Mouse (Mus musculus) ES-Bruce4 (cell line): ENCODE results near the gene Dab2ip. TPM values are rescaled to one million over a fixed set of nuclear protein-coding genes. Genes with fewer than 3 reads are reported as not detected.

Experiments used
- H3K27ac ChIP-seq: 2 replicates; pipeline ENCODE4 v1.5.1; 2012; ENCODE audit warnings: low read length, inconsistent platforms; ENCODE audit not compliant: insufficient read depth
- H3K27me3 ChIP-seq: 2 replicates; pipeline ENCODE4 v1.6.1; 2012; ENCODE audit warnings: mild to moderate bottlenecking, low read length, inconsistent platforms; ENCODE audit not compliant: control insufficient read depth, poor library complexity, insufficient read depth, severe bottlenecking
- H3K36me3 ChIP-seq: 2 replicates; pipeline ENCODE4 v1.6.1; 2012; ENCODE audit warnings: inconsistent platforms, mild to moderate bottlenecking, low read length, moderate library complexity; ENCODE audit not compliant: control insufficient read depth, poor library complexity, insufficient read depth, severe bottlenecking
- H3K4me1 ChIP-seq: one replicate; pipeline ENCODE4 v1.8.1; 2011; ENCODE audit warnings: low read length; ENCODE audit not compliant: control insufficient read depth, insufficient read depth
- H3K4me3 ChIP-seq: 2 replicates; pipeline ENCODE4 v1.5.1; 2011; ENCODE audit warnings: low read depth, mild to moderate bottlenecking, low read length
- H3K9ac ChIP-seq: 2 replicates; pipeline ENCODE4 v1.6.1; 2012; ENCODE audit warnings: low read depth, mild to moderate bottlenecking, inconsistent platforms; ENCODE audit not compliant: poor library complexity, severe bottlenecking
- H3K9me3 ChIP-seq: replicated peaks from 2 replicates; pipeline ENCODE4 v1.6.1; 2012; ENCODE audit warnings: mild to moderate bottlenecking, low read length, inconsistent platforms; ENCODE audit not compliant: control insufficient read depth, poor library complexity, insufficient read depth, severe bottlenecking
- CTCF ChIP-seq: IDR thresholded peaks from one replicate; pipeline ENCODE4 v1.8.1; 2011; ENCODE audit warnings: low read depth, low read length
- EP300 ChIP-seq: IDR thresholded peaks from 2 replicates; pipeline ENCODE4 v1.6.1; 2011; ENCODE audit warnings: low read depth, low read length; ENCODE audit not compliant: insufficient read depth
- POLR2A ChIP-seq: IDR thresholded peaks from one replicate; pipeline ENCODE4 v1.8.1; 2011; ENCODE audit warnings: low read length; ENCODE audit not compliant: insufficient read depth
- polyA plus RNA-seq: library from polyadenylated mRNA; stranded (reverse); fragments of >200 nt; gene quantifications from 2 replicates; pipeline ENCODE4 v1.2.4, GENCODE M21; 2011; ENCODE audit warnings: low read depth; ENCODE audit not compliant: missing spikeins, insufficient read depth, insufficient read length

Gene Dab2ip
- polyA plus RNA-seq, 1 experiment = 29.4 TPM

- Histone ChIP-seq H3K9me3 (0 out of 2 replicates have a peak, but pooled peaks cover under 1% of the 10 kb centered on the region), H3K4me1 (peaks cover 3% of the 10 kb centered on the region), H3K4me3 (no peak overlapping the region), H3K27me3 (no peaks in the 10 kb centered on the region), H3K9ac (no peak overlapping the region), H3K36me3 (no peaks in the 10 kb centered on the region), H3K27ac (no peak overlapping the region)
- TF ChIP-seq POLR2A (no peak), CTCF (no peak)
These were observed 45.8 kb upstream of the Dab2ip start for GRCm38 (mm10) chr2:35512226-35512625.

- Histone ChIP-seq H3K4me3 (no peak overlapping the region), H3K9me3 (peaks cover 12% of the 10 kb centered on the region), H3K27me3 (no peaks in the 10 kb centered on the region), H3K9ac (no peak overlapping the region), H3K36me3 (no peaks in the 10 kb centered on the region), H3K27ac (no peak overlapping the region), H3K4me1 (peaks cover 1% of the 10 kb centered on the region)
- TF ChIP-seq POLR2A (no peak), CTCF (no peak), EP300 (no peak)
These were observed 43.8 kb upstream of the Dab2ip start for GRCm38 (mm10) chr2:35514051-35514892.

- Histone ChIP-seq H3K4me1 (no peaks in the 10 kb centered on the region), H3K27me3 (no peaks in the 10 kb centered on the region), H3K27ac (no peak overlapping the region), H3K4me3 (no peak overlapping the region), H3K36me3 (no peaks in the 10 kb centered on the region), H3K9ac (no peak overlapping the region), H3K9me3 (peaks cover 7% of the 10 kb centered on the region)
- TF ChIP-seq POLR2A (no peak), CTCF (no peak)
These were observed 31.3 kb upstream of the Dab2ip start for GRCm38 (mm10) chr2:35526612-35527242.

GRCm38 (mm10) chr2:35529086-35529485 is 29.0 kb upstream of the Dab2ip start:
- TF ChIP-seq POLR2A = no peak
- no peak for TF ChIP-seq EP300
- no peak for TF ChIP-seq CTCF
- Histone ChIP-seq H3K27me3 (no peaks in the 10 kb centered on the region), H3K9ac (no peak overlapping the region), H3K4me3 (no peak overlapping the region), H3K36me3 (no peaks in the 10 kb centered on the region), H3K27ac (no peak overlapping the region), H3K9me3 (peaks cover 7% of the 10 kb centered on the region), H3K4me1 (no peaks in the 10 kb centered on the region)

- Histone ChIP-seq H3K9ac (no peak overlapping the region), H3K9me3 (peaks cover 7% of the 10 kb centered on the region)
- TF ChIP-seq POLR2A (no peak), CTCF (no peak), EP300 (no peak)
These were observed 28.2 kb upstream of the Dab2ip start for GRCm38 (mm10) chr2:35529856-35530255.

GRCm38 (mm10) chr2:35530732-35531131 is 27.3 kb upstream of the Dab2ip start:
- H3K36me3 ChIP-seq = no peaks in the 10 kb centered on the region
- H3K4me3 ChIP-seq = no peak overlapping the region
- no peak overlapping the region for H3K27ac ChIP-seq
- TF ChIP-seq EP300 = no peak
- TF ChIP-seq CTCF = no peak
- TF ChIP-seq POLR2A = no peak
- peaks cover 7% of the 10 kb centered on the region for H3K9me3 ChIP-seq
- H3K4me1 ChIP-seq = no peaks in the 10 kb centered on the region
- no peaks in the 10 kb centered on the region for H3K27me3 ChIP-seq
- no peak overlapping the region for H3K9ac ChIP-seq

More at GRCm38 (mm10) chr2:35529856-35530255, 28.2 kb upstream of the Dab2ip start:
- no peaks in the 10 kb centered on the region for H3K4me1 ChIP-seq
- H3K4me3 ChIP-seq = no peak overlapping the region
- no peak overlapping the region for H3K27ac ChIP-seq
- H3K27me3 ChIP-seq = no peaks in the 10 kb centered on the region
- no peaks in the 10 kb centered on the region for H3K36me3 ChIP-seq
